Mouse (Mus musculus): ENCODE results near the gene Tap1. TPM values are rescaled to one million over a fixed set of nuclear protein-coding genes. Genes with fewer than 3 reads are reported as not detected.

The Tap1 gene
- polyA plus RNA-seq, 1 experiment, result 0.62 TPM

GRCm38 (mm10) chr17:34144960-34145371, 42.4 kb upstream of the Tap1 start:
- Histone ChIP-seq H3K36me3 (ENCODE audit: control insufficient read depth, insufficient read depth) (no peaks in the 10 kb centered on the region), H3K4me3 (no peak overlapping the region), H3K79me2 (ENCODE audit: control insufficient read depth, insufficient read depth) (no peaks in the 10 kb centered on the region), H3K4me2 (ENCODE audit: low read depth) (no peak overlapping the region), H3ac (ENCODE audit: control insufficient read depth, insufficient read length) (no peak overlapping the region), H3K27me3 (ENCODE audit: control insufficient read depth, insufficient read depth, insufficient read length) (peaks cover 50% of the 10 kb centered on the region)
- TF ChIP-seq MAX (IDR thresholded peaks at IDR 0.05; ENCODE audit: low read depth), result no peak
- no peak for TF ChIP-seq REST (IDR thresholded peaks at IDR 0.05; ENCODE audit: insufficient read depth, insufficient read length)
- no peak for TF ChIP-seq USF1 (IDR thresholded peaks at IDR 0.05; ENCODE audit: low read depth)
- TF ChIP-seq TCF12 (IDR thresholded peaks at IDR 0.05; ENCODE audit: insufficient read depth, poor library complexity, severe bottlenecking), result no peak

GRCm38 (mm10) chr17:34152923-34153322, 34.4 kb upstream of the Tap1 start, which contains the start of gene H2-DMb1:
Gene H2-DMb1, plus strand, starts transcription at chr17:34153072.
- Histone ChIP-seq H3K4me2 (ENCODE audit: low read depth) (no peak within 1 kb of the TSS), H3ac (ENCODE audit: control insufficient read depth, insufficient read length) (no peak within 1 kb of the TSS), H3K36me3 (ENCODE audit: control insufficient read depth, insufficient read depth) (no peaks in the 10 kb centered on the region), H3K79me2 (ENCODE audit: control insufficient read depth, insufficient read depth) (no peaks in the 10 kb centered on the region), H3K4me3 (no peak within 1 kb of the TSS), H3K27me3 (ENCODE audit: control insufficient read depth, insufficient read depth, insufficient read length) (no peaks in the 10 kb centered on the region)
- TF ChIP-seq MYOG (IDR thresholded peaks at IDR 0.05; ENCODE audit: control insufficient read depth in 1 of 3, insufficient read depth in 1 of 3, insufficient read length in 2 of 3, low read depth in 2 of 3), result no peak
- TF ChIP-seq TCF12 (IDR thresholded peaks at IDR 0.05; ENCODE audit: insufficient read depth, poor library complexity, severe bottlenecking), result no peak
- no peak for TF ChIP-seq TCF3 (IDR thresholded peaks at IDR 0.05; ENCODE audit: insufficient read length, low read depth)
- no peak for TF ChIP-seq CEBPB (IDR thresholded peaks at IDR 0.05; ENCODE audit: insufficient read depth, poor library complexity, severe bottlenecking)
- TF ChIP-seq MYOD1 (IDR thresholded peaks at IDR 0.05; ENCODE audit: control insufficient read depth in 1 of 3, insufficient read length in 2 of 3, low read depth in 2 of 3), result no peak
- no peak for TF ChIP-seq POLR2A (IDR thresholded peaks at IDR 0.05; ENCODE audit: insufficient read length, low read depth)
- TF ChIP-seq E2F4 (IDR thresholded peaks at IDR 0.05; ENCODE audit: insufficient read depth), result no peak
- no peak for TF ChIP-seq REST (IDR thresholded peaks at IDR 0.05; ENCODE audit: insufficient read depth, insufficient read length)
- no peak for TF ChIP-seq SRF (IDR thresholded peaks at IDR 0.05; ENCODE audit: control insufficient read depth, insufficient read length, low read depth)
- TF ChIP-seq MAX (IDR thresholded peaks at IDR 0.05; ENCODE audit: low read depth), result no peak
- no peak for TF ChIP-seq USF1 (IDR thresholded peaks at IDR 0.05; ENCODE audit: low read depth)
- no peak for TF ChIP-seq POLR2AphosphoS2 (IDR thresholded peaks at IDR 0.05; ENCODE audit: insufficient read length, low read depth)

- Histone ChIP-seq H3K27me3 (ENCODE audit: control insufficient read depth, insufficient read depth, insufficient read length) (peaks cover 5% of the 10 kb centered on the region), H3K36me3 (ENCODE audit: control insufficient read depth, insufficient read depth) (no peaks in the 10 kb centered on the region), H3K79me2 (ENCODE audit: control insufficient read depth, insufficient read depth) (no peaks in the 10 kb centered on the region), H3K4me2 (ENCODE audit: low read depth) (no peak overlapping the region), H3K4me3 (no peak overlapping the region), H3ac (ENCODE audit: control insufficient read depth, insufficient read length) (no peak overlapping the region)
- TF ChIP-seq SRF (IDR thresholded peaks at IDR 0.05; ENCODE audit: control insufficient read depth, insufficient read length, low read depth), result no peak
- TF ChIP-seq POLR2AphosphoS2 (IDR thresholded peaks at IDR 0.05; ENCODE audit: insufficient read length, low read depth), result no peak
- TF ChIP-seq CEBPB (IDR thresholded peaks at IDR 0.05; ENCODE audit: insufficient read depth, poor library complexity, severe bottlenecking), result no peak
- no peak for TF ChIP-seq MYOD1 (IDR thresholded peaks at IDR 0.05; ENCODE audit: control insufficient read depth in 1 of 3, insufficient read length in 2 of 3, low read depth in 2 of 3)
- TF ChIP-seq MYOG (IDR thresholded peaks at IDR 0.05; ENCODE audit: control insufficient read depth in 1 of 3, insufficient read depth in 1 of 3, insufficient read length in 2 of 3, low read depth in 2 of 3), result no peak
- TF ChIP-seq E2F4 (IDR thresholded peaks at IDR 0.05; ENCODE audit: insufficient read depth), result no peak
- no peak for TF ChIP-seq REST (IDR thresholded peaks at IDR 0.05; ENCODE audit: insufficient read depth, insufficient read length)
- TF ChIP-seq TCF12 (IDR thresholded peaks at IDR 0.05; ENCODE audit: insufficient read depth, poor library complexity, severe bottlenecking), result no peak
- TF ChIP-seq MAX (IDR thresholded peaks at IDR 0.05; ENCODE audit: low read depth), result no peak
- no peak for TF ChIP-seq USF1 (IDR thresholded peaks at IDR 0.05; ENCODE audit: low read depth)
- no peak for TF ChIP-seq TCF3 (IDR thresholded peaks at IDR 0.05; ENCODE audit: insufficient read length, low read depth)
- no peak for TF ChIP-seq POLR2A (IDR thresholded peaks at IDR 0.05; ENCODE audit: insufficient read length, low read depth)
These were observed 31.8 kb upstream of the Tap1 start for GRCm38 (mm10) chr17:34155534-34155933.

DNA sequence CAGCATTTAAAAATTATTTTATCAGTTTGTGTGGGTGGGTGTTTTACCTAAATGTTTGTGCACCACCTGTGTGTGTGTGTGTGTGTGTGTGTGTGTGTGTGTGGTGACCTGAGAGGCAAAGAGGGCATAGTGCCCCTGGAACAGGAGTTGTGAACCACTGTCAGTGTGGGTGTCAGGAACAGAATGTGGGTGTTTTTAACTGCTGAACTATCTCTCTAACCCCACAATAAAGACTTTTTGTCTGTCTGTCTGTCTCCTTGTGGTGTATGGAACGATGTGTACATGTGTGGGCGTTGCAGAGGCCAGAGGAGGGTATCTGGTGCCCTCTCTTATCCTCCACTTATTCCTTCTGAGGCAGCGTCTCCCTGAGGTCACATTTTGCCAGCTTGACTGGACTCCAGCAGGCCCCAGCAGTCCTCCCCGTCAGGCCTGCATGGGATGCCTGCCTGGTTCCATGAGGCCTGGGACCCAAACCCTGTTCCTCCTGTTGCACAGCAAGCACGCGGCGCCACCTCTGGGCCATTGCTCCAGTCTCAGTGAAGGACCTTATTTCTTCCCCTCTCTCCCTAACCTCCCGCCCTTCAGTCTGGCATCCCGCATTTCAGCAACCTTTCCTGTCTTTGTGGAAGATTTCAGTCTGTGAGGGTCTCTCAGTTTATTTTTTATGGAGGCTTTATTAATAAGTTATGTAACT, 23.0 kb upstream of the Tap1 start:
- H3K4me3 ChIP-seq, result no peak overlapping the region
- no peaks in the 10 kb centered on the region for H3K79me2 ChIP-seq (ENCODE audit: control insufficient read depth, insufficient read depth)
- H3K4me2 ChIP-seq (ENCODE audit: low read depth), result no peak overlapping the region
- TF ChIP-seq POLR2AphosphoS2 (IDR thresholded peaks at IDR 0.05; ENCODE audit: insufficient read length, low read depth) (no peak), SRF (IDR thresholded peaks at IDR 0.05; ENCODE audit: control insufficient read depth, insufficient read length, low read depth) (no peak), E2F4 (IDR thresholded peaks at IDR 0.05; ENCODE audit: insufficient read depth) (no peak), USF1 (IDR thresholded peaks at IDR 0.05; ENCODE audit: low read depth) (no peak), POLR2A (IDR thresholded peaks at IDR 0.05; ENCODE audit: insufficient read length, low read depth) (no peak), TCF3 (IDR thresholded peaks at IDR 0.05; ENCODE audit: insufficient read length, low read depth) (no peak), MYOG (IDR thresholded peaks at IDR 0.05; ENCODE audit: control insufficient read depth in 1 of 3, insufficient read depth in 1 of 3, insufficient read length in 2 of 3, low read depth in 2 of 3) (no peak), MAX (IDR thresholded peaks at IDR 0.05; ENCODE audit: low read depth) (no peak), TCF12 (IDR thresholded peaks at IDR 0.05; ENCODE audit: insufficient read depth, poor library complexity, severe bottlenecking) (no peak), MYOD1 (IDR thresholded peaks at IDR 0.05; ENCODE audit: control insufficient read depth in 1 of 3, insufficient read length in 2 of 3, low read depth in 2 of 3) (no peak), REST (IDR thresholded peaks at IDR 0.05; ENCODE audit: insufficient read depth, insufficient read length) (no peak), CEBPB (IDR thresholded peaks at IDR 0.05; ENCODE audit: insufficient read depth, poor library complexity, severe bottlenecking) (no peak)
- H3K36me3 ChIP-seq (ENCODE audit: control insufficient read depth, insufficient read depth), result no peaks in the 10 kb centered on the region
- no peak overlapping the region for H3ac ChIP-seq (ENCODE audit: control insufficient read depth, insufficient read length)
- H3K27me3 ChIP-seq (ENCODE audit: control insufficient read depth, insufficient read depth, insufficient read length), result peaks cover 49% of the 10 kb centered on the region
